Mouse (Mus musculus): Measurements from ENCODE around the gene Ntn3. TPM values are rescaled to one million over a fixed set of nuclear protein-coding genes. Genes with fewer than 3 reads are reported as not detected.

Ntn3 gene
- 1 to 10 TPM; 8.1 to 8.5 TPM for total RNA-seq (2021)
- long read RNA-seq, experiment 1, full-length matches to known transcripts = 11 of 18 reads
- long read RNA-seq, experiment 1, partial matches to known transcripts = 3 of 18 reads
- long read RNA-seq, experiment 1, other reads (novel, unspliced or antisense) = 4 of 18 reads
- long read RNA-seq, experiment 2, full-length matches to known transcripts = 7 of 13 reads
- long read RNA-seq, experiment 2, partial matches to known transcripts = 1 of 13 reads
- long read RNA-seq, experiment 2, other reads (novel, unspliced or antisense) = 5 of 13 reads

DNA sequence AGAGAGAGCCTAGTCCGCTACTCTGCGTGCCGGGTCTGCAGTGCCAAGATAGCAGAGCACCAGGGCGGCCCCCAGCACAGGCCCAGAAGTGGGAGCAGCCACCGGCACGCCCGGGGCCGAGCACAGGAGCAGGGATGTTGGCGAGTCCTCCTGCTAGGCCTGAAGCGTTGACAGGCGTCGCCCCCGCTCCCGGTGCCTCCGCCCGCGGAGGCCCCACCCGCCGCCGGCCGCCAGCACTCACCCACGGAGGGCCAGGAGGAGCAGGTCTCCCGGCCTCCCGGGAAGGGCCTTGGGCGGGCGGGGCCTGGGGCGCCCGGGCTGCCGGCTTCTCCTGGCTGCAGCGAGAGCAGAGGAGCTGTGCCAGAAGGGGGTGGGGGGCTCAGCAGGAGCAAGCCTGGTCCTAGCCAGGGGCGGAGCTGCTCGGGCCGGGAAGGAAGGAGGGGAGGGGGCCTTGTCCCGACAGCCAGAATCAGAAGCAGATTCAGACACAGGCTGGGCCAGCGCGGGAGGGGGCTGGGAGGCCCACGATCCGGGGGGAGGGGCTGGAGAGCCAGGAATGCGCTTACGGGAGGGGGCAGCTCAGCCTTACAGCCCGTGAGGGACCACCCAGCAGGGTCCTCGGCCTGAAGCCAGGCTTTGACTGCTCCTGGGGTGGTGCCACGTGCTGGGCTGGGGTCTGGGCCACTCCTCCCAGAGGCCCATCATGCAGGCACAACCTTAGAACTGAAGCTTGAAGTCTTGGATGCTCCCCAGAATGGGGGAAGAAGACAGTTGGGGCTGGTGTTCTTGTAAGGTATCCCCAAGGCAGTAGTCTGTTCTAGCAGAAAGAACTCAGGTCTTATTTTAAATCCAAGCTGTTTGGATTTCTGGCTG is at the start of gene Ntn3:
Gene Ntn3 (minus strand): TSS at position 489 of the 873 bp plus-strand sequence.
- DNase-seq (ENCODE audit: low spot score in 2 of 2) = peak; percentile 42 to 65

- no peak for DNase-seq (ENCODE audit: low spot score in 2 of 2)
Measured at GRCm38 (mm10) chr17:24258981-24259380, 49.6 kb upstream of the Ntn3 start.

DNA sequence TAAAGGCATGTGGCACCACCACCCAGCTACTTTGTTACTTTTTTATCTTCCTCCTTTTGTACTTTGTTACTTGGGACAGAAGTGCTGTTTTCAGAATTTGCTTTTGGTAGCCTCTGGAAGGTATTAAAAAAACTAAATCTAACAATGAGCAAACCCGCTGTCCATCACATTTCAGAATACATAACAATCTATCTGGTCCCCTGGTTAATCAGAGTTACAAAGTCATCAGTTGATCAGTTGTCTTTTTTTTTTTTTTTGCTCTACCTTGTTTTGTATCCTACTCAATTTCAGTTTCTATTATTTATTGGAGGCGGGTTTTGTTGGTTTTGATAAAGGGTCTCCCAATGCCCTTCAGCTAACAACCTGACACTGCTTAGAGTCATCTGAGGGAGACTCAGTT is 43.0 kb upstream of the Ntn3 start:
- no peak for DNase-seq (ENCODE audit: low spot score in 2 of 2)

DNA sequence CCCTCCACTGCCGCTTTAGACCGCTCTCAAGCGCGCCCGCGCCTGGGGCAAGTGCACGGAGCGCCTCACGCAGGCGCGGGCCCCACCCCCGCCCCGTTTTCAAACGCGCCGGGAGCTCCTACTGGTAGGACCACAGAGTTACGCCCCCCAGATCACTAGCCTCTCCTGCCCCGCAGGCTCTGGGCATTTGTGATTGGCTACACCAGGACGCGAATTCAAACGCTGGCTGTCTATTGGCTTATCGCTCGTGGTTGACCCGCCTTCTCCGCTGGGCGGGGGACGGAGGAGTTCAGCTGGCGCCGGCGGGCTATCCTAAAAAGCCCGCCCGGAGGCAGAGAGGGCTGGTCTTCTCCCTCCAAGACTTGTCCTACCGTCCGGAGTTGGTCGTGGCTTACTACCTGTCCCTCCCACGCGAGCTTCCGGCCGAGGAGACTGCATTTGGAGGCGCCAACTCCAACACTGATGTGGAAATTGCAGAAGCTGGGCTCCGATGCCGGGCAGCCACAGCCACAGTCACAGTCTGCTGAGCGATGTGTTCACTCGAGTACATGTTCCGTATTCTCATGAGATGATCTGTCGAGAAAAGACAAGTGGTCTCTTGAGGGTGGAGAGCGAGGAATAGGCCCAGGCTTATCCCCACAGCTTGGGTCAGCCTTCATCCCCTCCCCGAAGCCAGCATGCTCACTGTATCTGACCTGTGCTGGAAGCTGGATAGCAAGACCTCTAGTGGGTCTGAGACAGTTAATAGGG is 42.2 kb upstream of the Ntn3 start, which contains the start of gene Ccnf:
Gene Ccnf (minus strand): TSS at position 165 of the 750 bp plus-strand sequence.
- peak; percentile 91 to 96 for DNase-seq (ENCODE audit: low spot score in 2 of 2)

DNA sequence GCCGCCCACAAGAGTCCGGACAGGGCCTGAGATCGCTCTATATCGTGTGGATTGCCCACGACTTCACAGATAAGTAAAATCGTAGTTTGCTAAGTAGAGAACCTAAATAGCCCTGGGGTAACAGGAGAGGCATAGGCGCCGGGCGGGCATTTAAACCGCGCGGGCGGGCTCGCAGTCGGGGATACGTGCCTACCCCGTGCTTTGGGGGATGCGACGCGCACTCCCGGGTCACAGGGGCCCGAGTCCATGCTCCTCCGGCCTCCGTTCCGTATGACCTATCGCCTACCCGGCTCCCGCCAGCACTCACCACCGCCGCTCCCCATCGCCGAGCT is 41.6 kb upstream of the Ntn3 start:
- no peak for DNase-seq (ENCODE audit: low spot score in 2 of 2)

DNA sequence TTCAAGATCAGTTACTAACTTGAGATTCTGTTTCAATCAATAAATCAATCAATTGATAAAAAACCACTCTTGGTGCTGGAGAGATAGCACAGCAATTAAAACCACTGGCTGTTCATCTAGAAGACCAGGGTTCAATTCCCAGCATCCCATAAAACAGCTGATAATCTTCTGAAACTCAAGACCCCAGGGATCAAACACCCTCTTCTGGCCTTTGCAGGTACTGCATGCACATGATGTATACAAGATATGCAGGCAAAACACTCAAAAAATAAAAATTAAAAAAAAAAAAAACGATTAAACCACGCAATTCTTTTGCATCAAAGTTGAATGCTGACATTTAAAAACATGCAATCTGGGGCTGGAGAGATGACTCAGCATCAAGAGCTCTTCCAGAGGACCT is 39.3 kb upstream of the Ntn3 start:
- DNase-seq (ENCODE audit: low spot score in 2 of 2) = no peak

- peak in 1 of 2 experiments; percentile 14 for DNase-seq (ENCODE audit: low spot score in 2 of 2)
Measured at GRCm38 (mm10) chr17:24244061-24244460, 34.7 kb upstream of the Ntn3 start.

DNA sequence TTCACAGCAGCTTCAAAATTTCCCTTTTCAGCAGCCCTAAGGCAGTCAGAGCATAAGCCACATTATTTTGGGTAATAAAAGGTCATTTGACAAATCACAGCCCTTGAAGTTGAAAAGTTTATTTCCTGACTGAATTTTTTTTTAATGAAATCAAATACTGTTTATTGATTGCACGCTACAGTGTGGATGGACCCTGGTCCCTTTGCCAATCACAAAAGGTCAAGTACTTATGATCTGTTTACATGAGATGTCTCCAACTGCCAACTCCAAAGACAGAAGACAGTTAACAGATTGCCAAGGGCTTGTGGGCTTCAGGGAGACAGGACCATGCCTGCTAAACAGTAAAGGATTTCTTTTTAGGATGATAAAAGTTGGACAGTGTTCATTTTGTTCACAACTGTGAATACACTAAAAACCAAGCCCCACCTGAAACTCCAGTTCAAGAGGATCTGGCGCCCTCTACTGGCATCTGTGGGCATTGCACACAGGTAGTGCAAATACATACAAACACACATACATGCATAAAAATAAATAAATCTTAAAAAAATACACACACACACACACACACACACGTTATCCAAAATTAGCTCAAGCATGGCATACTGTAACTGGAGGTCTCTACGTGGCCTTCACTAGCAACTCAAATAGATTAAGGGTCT is 34.1 kb upstream of the Ntn3 start:
- peak in 1 of 2 experiments; percentile 34 for DNase-seq (ENCODE audit: low spot score in 2 of 2)

GRCm38 (mm10) chr17:24236921-24237320 is 27.6 kb upstream of the Ntn3 start:
- no peak for DNase-seq (ENCODE audit: low spot score in 2 of 2)

GRCm38 (mm10) chr17:24236479-24236878 is 27.1 kb upstream of the Ntn3 start:
- DNase-seq (ENCODE audit: low spot score in 2 of 2) = no peak

- no peak for DNase-seq (ENCODE audit: low spot score in 2 of 2)
Measured at GRCm38 (mm10) chr17:24227941-24228340, 18.6 kb upstream of the Ntn3 start.

DNA sequence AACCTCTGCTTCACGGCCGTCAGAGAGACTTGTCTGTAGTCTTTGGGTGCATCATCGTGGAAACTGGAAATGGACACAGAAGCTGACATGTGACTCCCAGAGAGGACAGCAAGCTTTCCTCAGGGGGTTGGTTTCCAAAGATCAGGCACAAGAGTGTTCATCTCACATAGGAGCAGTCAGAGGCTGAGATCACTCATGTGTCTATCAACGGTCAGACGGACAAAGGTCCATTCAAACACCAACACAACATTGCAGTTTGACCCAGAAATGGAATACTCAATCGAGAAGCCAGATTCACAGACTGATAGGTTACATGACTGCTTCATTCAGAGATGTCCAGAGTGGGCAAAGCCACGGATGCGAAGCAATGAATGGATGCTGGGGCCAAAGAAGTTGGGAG is 17.4 kb upstream of the Ntn3 start:
- no peak for DNase-seq (ENCODE audit: low spot score in 2 of 2)

DNA sequence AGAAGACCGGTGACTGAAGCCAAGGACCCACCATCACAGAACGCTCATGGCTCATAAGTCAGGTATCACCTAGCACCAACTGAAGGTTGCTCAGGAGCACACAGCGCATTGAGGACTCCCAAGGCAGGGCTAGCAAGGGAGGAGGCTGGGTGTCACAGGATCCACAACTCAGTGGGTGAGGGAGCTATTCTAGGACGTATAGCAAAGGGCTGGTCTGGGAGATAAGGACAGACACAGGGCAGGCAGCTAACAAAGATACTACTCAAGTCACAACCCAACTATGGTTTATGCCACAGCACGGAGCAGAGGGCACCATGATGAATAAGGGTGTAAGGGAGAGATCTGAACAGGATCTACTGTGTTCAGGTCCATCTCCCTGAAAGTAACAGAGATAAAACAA is 16.5 kb upstream of the Ntn3 start:
- no peak for DNase-seq (ENCODE audit: low spot score in 2 of 2)

DNA sequence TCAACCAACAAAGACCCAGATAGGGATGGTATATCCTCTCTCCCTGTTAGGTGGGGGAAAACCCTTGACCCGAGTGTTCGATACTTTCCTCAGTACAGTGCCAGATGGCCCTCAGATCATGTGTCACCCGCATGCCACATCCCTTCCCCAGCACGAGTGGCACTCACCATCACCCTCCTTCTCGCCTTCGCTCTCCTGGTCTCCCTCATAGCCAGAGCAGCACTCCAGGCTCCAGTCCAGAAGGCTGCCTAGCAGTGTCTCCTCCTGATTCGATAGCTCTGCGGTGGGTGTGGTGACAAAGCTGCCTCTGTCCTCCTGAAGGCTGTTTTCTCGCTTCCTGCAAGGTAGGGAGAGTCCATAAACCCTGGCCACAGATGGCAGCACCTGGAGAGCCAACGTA is 15.4 kb upstream of the Ntn3 start:
- no peak for DNase-seq (ENCODE audit: low spot score in 2 of 2)

DNA sequence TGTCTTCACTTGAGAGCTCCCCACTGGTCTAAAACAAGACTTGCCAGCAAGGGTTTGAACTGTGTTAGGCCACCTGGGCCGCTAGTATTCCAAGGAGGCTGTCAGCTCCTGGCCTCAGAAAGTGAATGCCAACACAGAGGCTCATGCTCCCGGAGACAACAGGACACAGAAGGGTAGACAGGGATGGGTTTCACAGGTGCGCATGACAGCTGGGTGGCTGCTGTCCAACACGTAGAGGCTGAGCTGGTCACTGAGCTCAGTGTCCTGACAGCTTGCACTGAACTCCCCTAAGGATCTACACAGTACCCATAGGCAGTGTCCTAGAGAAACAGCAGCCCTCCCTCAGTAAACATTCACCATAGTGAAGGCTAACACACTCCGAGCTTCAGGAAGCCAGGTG is 14.2 kb upstream of the Ntn3 start:
- DNase-seq (ENCODE audit: low spot score in 2 of 2) = no peak

DNA sequence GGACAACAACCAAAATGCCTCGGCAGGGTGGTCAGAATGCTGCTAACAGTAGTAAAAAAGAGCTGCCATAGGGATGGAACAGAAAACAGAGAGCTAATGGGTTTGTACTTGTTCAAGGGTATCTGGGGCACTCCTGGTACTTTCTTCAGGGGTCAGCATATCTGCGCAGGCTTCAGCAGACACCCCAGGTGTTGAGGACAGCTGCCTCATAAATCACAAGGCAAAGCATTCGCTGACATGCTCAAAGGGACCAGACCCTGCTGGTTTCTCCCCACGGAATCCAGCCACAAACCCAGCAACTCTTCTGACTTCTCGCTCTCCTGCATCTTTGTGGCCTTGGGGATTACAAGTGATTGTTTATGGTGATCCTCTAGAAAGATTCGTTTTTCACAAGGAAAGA is 13.3 kb upstream of the Ntn3 start:
- no peak for DNase-seq (ENCODE audit: low spot score in 2 of 2)

DNA sequence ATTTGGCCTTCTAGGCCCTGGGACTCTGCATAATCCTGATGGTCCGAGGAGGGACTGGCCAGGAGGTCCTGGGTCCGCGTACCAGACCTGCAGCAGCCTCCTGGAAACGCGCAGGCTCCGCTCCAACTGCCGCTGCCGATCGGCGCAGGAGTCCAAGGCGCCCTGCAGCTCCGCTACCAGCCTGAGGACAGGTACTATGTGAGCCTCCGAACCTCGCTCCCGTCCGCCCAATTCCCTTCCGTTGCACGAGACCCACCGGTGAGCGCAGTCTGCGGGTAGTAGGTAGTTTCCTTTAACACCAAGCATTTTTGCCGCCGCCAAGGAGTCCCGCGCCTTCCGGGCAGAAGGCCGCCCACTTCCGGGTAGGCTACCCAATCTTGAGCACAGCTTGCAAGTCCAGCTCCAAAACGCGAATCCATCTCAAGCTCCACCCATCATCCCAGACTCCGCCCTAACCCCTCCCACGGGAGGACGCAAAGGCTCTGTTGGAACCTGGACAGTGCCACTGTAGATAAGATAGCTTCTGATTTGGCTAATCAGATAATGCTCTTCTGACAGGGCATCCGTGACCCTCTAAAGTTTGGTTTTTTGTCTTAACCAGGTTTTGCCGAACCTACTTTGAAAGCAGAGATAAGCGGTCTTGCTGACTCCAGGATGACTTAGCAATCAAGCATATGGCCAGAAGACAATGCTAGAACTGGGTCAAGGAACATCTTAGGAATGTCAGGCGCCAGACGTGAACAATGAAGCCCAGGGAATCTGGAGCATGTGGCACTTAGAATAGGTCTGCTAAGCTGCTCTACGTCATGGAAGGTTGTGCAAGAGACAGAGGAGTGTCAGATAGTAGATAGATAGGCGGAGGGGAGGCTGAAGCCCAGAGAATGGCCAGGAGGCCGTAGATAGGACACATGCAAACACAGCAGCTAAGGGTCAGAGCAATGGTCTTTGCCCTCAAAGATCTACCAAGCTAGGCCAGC is 11.4 kb upstream of the Ntn3 start, which contains the start of gene Tedc2:
Gene Tedc2 (minus strand): TSS at position 417 of the 977 bp plus-strand sequence.
- DNase-seq (ENCODE audit: low spot score in 2 of 2) = peak; percentile 85 to 93

GRCm38 (mm10) chr17:24216836-24217235 is 7.5 kb upstream of the Ntn3 start:
- no peak for DNase-seq (ENCODE audit: low spot score in 2 of 2)

GRCm38 (mm10) chr17:24213186-24213585 is 3.9 kb upstream of the Ntn3 start:
- no peak for DNase-seq (ENCODE audit: low spot score in 2 of 2)

DNA sequence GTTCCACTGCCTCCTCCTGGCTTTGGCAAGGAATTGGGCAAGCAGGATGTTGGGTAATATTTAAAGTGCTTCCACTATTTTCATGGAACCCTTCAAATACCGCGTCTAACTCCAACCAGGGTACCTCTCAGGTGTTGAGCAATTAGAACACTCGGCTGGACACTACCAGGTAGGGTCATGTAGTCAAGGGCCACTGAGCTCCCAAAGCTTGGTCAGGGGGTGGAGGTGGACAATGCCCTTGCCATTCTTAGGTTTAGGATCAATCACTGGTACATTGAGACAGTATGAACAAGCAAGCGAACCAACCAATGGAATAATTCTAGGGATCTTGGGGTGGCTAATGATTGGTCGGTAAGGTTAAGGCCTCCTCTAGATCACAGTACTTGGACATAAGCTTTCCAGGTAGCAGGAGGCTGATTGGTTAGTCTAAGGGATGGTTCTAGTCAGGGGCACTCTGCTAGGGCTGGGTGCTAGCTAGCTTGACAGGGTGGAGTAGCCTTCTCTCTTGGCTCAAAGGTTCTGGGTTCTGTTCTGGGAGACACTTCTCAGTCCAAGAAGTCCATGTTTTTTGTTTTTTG is 3.2 kb upstream of the Ntn3 start:
- no peak for DNase-seq (ENCODE audit: low spot score in 2 of 2)
